Mouse (Mus musculus): Measurements from ENCODE around the gene Apof.

Gene Apof

DNA sequence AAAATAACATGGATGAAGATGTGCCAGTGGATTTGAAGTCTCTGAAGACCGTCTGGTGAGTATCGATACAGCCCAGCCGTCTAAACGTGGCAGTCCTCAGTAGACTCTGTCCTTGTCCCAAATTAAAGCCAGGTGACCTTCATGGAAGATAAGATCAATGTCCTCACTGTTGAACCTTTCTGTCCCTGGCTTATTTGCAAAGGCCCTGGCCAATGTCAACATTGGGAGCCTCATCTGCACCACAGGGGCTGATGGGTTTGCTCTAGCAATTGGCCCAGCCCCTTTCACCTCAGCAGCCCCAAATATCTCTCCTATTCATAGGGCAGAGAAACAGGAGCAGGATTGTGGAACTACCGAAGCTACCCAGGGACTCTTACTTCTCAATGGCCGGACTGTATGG lies at the start of gene Apof:
Gene Apof (plus strand): TSS at position 301 of the 400 bp plus-strand sequence.
- Histone ChIP-seq H3K27me3 (ENCODE audit: control insufficient read depth, insufficient read depth, low read length, poor library complexity, severe bottlenecking) (no peaks in the 10 kb centered on the region), H3K36me3 (ENCODE audit: control insufficient read depth, insufficient read depth, low read length, poor library complexity, severe bottlenecking) (no peaks in the 10 kb centered on the region)
- no peak for DNase-seq (ENCODE audit: low read depth, low spot score)

DNA sequence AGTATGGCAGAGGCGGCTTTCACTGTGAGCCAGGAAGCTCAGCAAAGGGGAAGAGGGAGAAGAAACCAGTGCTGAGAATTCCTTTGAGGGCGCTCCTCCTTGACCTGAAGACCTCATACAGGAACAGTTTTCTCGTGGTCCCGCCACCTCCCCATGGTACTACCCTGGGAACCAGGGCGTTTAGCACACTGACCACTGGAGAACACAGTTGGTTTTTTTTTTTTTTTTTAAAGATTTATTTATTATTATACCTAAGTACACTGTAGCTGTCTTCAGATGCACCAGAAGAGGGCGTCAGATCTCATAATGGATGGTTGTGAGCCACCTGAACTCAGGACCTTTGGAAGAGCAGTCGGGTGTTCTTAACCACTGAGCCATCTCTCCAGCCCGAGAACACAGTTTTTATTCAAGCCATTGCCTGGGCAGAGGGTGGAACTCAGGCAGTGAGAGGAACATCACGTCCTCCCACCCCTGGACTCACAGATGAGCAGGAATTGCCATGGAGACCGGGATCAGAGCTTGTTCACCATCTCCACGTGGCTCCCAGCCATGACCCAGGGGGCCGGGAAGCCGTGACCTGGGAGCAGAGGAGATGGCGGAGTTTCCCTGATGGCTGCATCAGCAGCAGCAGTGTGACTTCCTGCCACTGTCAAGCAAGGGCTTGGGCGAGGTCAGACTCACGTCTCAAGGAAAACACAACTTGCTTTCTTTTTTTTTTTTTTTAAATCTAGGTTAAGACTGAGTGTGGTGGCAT lies 46.8 kb upstream of the Apof start:
- H3K36me3 ChIP-seq (ENCODE audit: control insufficient read depth, insufficient read depth, low read length, poor library complexity, severe bottlenecking): no peaks in the 10 kb centered on the region
- H3K27me3 ChIP-seq (ENCODE audit: control insufficient read depth, insufficient read depth, low read length, poor library complexity, severe bottlenecking): no peaks in the 10 kb centered on the region
- peak; percentile 13 for DNase-seq (ENCODE audit: low read depth, low spot score)

DNA sequence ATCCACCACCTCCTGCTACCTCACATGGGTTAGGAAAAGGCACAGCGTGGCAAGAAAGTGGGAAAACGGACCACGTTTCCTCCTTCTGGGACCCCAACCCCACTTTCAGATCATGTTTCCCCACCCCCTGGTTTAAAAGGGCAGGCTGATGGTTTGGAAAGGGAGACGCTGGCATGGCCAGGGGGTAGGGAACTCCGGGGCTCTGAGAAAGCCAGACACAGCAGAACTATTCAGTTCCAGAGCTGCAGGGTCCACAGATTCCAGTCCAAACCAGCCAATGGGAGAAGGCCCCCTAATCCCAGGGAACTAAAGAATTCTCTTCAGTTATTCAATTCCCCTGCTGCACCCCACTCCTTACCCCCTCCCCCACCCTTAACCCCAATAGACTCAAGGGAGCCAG lies 43.4 kb upstream of the Apof start:
- H3K27me3 ChIP-seq (ENCODE audit: control insufficient read depth, insufficient read depth, low read length, poor library complexity, severe bottlenecking): no peaks in the 10 kb centered on the region
- H3K36me3 ChIP-seq (ENCODE audit: control insufficient read depth, insufficient read depth, low read length, poor library complexity, severe bottlenecking): no peaks in the 10 kb centered on the region
- no peak for DNase-seq (ENCODE audit: low read depth, low spot score)

DNA sequence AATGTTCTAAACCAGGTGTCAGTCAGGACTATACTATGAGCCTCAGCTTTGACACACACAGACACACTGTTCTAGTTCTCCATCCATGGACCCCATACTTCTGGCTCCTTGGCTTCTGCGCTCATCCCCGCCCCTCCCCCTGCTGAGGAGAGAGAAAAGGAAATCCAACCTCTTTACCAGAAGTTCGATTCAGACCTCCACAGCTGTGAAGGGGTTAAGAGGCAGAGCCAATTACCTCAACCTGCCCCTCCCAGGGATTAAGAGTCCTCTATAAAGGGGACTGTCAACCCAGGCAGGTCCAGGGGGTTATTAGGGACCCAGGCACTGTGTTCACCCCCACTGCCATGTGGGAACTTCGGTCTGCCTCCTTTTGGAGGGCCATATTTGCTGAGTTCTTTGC lies 42.9 kb upstream of the Apof start, which contains the start of gene Mip:
Gene Mip (plus strand): TSS at position 301 of the 400 bp plus-strand sequence.
- no peak for DNase-seq (ENCODE audit: low read depth, low spot score)
- Histone ChIP-seq H3K36me3 (ENCODE audit: control insufficient read depth, insufficient read depth, low read length, poor library complexity, severe bottlenecking) (no peaks in the 10 kb centered on the region), H3K27me3 (ENCODE audit: control insufficient read depth, insufficient read depth, low read length, poor library complexity, severe bottlenecking) (no peaks in the 10 kb centered on the region)

DNA sequence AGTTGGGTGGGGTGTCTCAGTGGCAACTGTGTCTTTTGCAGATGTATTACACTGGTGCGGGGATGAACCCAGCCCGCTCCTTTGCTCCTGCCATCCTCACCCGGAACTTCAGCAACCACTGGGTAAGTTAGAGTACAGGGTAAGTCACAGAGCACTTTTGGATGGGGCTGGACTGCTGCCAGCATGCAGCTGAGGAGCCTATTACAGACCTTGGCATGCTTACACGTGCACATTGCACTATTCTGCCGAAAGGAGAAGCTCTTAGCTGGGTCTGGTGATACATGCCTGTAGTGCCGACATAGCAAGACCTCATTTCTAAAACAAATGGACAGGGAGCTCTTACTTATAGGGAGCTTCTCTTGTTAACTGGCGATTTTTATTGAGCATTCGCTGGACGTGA lies 40.9 kb upstream of the Apof start:
- no peaks in the 10 kb centered on the region for H3K36me3 ChIP-seq (ENCODE audit: control insufficient read depth, insufficient read depth, low read length, poor library complexity, severe bottlenecking)
- DNase-seq (ENCODE audit: low read depth, low spot score): no peak

DNA sequence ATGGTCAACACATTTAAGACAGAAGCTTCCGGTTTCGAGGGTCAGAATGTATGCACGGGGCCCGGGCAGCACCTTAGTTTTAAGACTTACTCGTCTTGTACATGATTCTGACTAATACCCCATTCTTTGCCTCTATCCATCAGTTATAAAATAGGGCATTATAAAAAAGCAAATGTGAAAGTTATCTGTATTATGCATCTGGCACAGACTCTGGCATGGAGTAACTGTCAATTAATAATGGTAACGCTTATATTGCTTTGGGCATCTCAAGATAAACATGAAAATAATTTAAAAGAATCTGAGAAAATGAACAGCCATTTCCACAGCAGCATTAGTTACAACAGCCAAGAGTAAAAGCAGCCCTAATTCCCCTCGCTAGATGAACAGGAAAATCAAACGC lies 40.5 kb upstream of the Apof start:
- DNase-seq (ENCODE audit: low read depth, low spot score): no peak
- no peaks in the 10 kb centered on the region for H3K27me3 ChIP-seq (ENCODE audit: control insufficient read depth, insufficient read depth, low read length, poor library complexity, severe bottlenecking)
- H3K36me3 ChIP-seq (ENCODE audit: control insufficient read depth, insufficient read depth, low read length, poor library complexity, severe bottlenecking): no peaks in the 10 kb centered on the region

More for the DNA sequence above, 40.9 kb upstream of the Apof start:
- H3K27me3 ChIP-seq (ENCODE audit: control insufficient read depth, insufficient read depth, low read length, poor library complexity, severe bottlenecking): no peaks in the 10 kb centered on the region

DNA sequence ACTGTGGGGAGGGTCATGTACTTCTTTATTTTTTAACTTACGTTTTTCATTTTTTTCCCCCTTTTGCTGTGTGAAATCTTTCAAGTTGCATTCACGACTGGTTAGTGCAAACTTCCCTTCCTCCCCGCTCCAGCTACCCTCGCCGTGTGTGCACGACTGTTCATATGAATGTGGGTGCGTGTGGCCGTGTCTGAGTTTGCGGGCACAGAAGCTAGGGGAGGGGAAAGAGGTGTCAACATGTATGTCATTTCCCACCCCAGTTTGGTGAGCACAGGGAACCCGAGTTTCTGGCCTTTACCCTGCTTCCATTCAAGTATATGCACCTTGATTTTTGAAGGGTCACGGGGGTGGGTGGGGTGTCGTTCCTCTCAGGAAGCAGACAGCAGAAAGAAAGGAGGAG lies 37.9 kb upstream of the Apof start:
- Histone ChIP-seq H3K36me3 (ENCODE audit: control insufficient read depth, insufficient read depth, low read length, poor library complexity, severe bottlenecking) (no peaks in the 10 kb centered on the region), H3K27me3 (ENCODE audit: control insufficient read depth, insufficient read depth, low read length, poor library complexity, severe bottlenecking) (no peaks in the 10 kb centered on the region)
- DNase-seq (ENCODE audit: low read depth, low spot score): peak; percentile 11

DNA sequence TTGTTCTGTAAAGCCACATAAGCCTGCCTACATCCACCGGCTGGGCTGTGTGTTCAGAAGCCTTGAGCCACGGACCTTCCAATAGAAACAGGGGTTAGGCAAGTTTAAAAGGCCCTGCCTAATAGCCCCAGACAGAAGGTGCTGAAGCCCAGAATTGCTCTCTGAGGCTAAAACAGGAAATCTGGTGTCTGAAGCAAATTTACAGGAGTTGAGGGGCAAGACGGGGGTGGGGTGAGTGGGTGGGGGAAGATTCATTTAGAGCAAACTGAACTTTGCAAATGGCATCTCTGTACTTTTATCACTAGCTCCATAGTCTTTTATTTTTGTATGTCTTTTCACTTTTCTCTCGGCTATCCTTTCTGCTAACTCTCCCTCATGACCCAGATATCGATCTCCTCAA lies 37.3 kb upstream of the Apof start:
- no peaks in the 10 kb centered on the region for H3K27me3 ChIP-seq (ENCODE audit: control insufficient read depth, insufficient read depth, low read length, poor library complexity, severe bottlenecking)
- peak; percentile 28 for DNase-seq (ENCODE audit: low read depth, low spot score)
- no peaks in the 10 kb centered on the region for H3K36me3 ChIP-seq (ENCODE audit: control insufficient read depth, insufficient read depth, low read length, poor library complexity, severe bottlenecking)

DNA sequence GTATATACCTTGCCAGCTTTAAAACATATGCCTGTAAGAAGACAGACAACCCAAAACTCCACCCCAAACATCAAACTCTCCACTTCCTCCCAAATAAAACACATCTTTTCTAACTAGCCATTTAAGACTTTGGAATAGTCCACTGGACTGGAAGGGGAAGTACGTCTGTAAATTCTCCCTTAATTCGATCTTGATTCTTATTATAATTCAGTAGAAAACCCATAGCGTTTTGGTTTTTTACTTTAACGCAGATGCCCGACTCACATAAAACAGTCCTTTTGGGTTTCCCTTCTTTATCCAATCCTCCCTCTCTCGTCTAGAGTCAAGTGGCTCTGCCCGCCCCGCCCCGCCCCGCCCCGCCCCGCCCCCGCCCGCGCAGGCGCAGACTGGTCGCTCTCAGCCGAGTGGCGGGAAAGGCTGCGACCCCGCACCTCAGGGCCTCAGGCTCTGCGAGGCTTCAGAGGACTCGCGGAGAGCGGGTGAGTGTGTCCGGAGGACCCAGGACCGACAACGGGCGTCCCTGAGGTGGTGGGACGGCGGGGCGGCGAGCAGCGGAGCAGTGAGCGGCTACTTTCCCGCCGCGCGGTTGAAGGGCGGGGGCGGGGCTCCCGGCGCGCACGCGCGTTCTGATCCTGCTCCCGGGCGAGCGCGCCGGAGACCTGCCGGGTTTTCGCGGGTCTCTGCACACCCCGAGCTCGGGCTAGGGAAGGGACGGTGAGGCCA lies 36.6 kb upstream of the Apof start, which contains the start of gene Timeless:
Gene Timeless (plus strand): TSS at position 369 of the 723 bp plus-strand sequence.
- peak; percentile 88 for DNase-seq (ENCODE audit: low read depth, low spot score)
- no peaks in the 10 kb centered on the region for H3K36me3 ChIP-seq (ENCODE audit: control insufficient read depth, insufficient read depth, low read length, poor library complexity, severe bottlenecking)
- no peaks in the 10 kb centered on the region for H3K27me3 ChIP-seq (ENCODE audit: control insufficient read depth, insufficient read depth, low read length, poor library complexity, severe bottlenecking)

DNA sequence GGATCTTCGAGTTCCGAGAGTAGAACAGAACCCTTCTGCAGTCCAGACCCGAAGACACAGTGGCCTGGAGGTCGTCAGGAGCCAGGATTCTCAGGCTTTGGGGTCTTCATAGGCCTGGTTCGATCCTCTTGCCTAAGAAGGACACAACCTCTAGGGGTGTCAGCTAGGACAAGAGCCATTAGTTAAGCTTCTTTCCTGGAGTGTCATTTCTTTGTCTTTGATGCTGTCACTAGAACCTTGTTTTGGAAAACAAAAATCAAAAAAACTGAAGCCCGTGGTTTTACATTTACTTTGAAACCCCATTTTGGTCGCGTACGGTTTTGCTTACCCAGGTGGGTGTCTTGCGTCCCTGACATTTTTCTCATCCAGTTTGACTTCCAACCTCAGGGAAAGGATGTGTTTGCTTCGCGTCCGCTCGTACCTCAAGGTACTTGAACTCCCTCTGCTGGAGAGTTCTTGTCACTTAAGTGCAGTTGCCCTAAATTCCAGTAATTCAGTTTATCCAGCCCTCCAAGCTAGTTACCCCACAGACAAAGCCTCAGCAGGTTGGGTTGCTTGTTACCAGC lies 36.0 kb upstream of the Apof start:
- peak; percentile 82 for DNase-seq (ENCODE audit: low read depth, low spot score)
- H3K27me3 ChIP-seq (ENCODE audit: control insufficient read depth, insufficient read depth, low read length, poor library complexity, severe bottlenecking): no peaks in the 10 kb centered on the region
- no peaks in the 10 kb centered on the region for H3K36me3 ChIP-seq (ENCODE audit: control insufficient read depth, insufficient read depth, low read length, poor library complexity, severe bottlenecking)

DNA sequence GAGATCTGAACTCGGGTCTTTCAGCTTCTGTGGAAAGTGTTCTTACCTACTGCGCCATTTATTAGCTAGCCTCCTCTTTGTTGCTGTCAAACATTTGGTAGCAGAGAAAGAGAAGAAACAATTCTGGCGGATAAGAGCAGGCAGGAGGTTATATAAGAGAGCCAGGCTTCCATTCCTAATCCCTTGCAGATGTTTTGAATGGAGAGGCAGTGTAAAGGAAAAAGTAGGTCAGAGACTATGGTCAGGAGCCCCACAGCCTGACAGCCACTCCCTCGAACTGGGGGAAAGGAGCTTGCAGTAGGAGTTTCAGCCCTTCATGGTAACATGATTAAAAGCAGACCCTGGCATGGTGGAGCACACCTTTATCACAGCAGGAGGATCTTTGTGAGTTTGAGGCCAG lies 32.1 kb upstream of the Apof start:
- H3K27me3 ChIP-seq (ENCODE audit: control insufficient read depth, insufficient read depth, low read length, poor library complexity, severe bottlenecking): no peaks in the 10 kb centered on the region
- DNase-seq (ENCODE audit: low read depth, low spot score): no peak
- no peaks in the 10 kb centered on the region for H3K36me3 ChIP-seq (ENCODE audit: control insufficient read depth, insufficient read depth, low read length, poor library complexity, severe bottlenecking)

DNA sequence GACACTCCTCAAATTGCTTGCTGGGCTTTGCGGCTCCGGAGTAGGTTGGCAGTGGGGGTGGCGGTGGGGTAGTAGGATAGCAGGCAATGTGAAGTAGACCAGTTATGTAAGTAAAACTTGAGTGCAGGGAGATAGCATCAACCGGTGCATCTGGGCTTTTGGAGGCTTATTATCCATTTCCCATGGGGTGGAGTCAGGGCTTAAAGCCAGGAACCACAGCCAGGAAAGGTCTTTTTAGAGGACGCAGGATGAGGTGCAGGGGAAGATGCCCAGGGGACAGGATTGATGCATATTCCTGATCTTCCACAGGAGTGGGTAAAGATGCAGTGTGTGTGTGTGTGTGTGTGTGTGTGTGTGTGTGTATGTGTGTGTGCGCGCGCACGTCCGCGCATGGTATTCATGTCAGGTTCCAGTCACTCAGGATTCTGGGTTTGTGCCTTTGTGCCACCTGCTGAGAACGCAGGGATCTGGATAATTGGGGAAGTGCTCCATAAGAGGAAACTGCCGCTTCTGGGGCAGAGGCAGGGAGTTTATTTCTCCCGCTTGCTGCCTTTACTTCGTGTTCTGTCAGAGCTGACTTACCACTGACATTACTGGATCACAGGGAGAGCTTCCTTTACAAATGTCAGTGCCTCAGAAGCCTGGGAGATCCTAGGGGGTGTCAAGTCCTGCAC lies 30.5 kb upstream of the Apof start:
- no peak for DNase-seq (ENCODE audit: low read depth, low spot score)
- no peaks in the 10 kb centered on the region for H3K36me3 ChIP-seq (ENCODE audit: control insufficient read depth, insufficient read depth, low read length, poor library complexity, severe bottlenecking)
- H3K27me3 ChIP-seq (ENCODE audit: control insufficient read depth, insufficient read depth, low read length, poor library complexity, severe bottlenecking): no peaks in the 10 kb centered on the region

DNA sequence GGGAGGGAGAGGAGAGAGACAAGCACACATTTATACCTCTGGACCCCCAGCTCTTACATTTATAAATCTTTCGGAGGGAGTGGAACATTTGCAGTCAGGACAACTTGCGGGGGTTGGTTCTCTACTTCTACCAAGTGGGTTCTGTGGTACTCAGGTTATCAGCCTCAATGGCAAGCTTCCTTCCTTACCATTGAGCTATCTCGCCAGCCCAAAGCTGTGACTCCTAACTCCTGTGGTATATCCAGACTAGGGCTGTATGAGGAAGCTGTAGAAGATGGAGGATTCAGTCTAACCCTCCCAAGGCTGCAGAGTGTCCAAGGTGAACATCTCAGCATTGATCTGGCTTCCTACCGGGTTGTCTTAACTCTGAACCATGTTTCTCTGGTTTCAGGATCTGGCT lies 29.3 kb upstream of the Apof start:
- no peak for DNase-seq (ENCODE audit: low read depth, low spot score)
- Histone ChIP-seq H3K36me3 (ENCODE audit: control insufficient read depth, insufficient read depth, low read length, poor library complexity, severe bottlenecking) (no peaks in the 10 kb centered on the region), H3K27me3 (ENCODE audit: control insufficient read depth, insufficient read depth, low read length, poor library complexity, severe bottlenecking) (no peaks in the 10 kb centered on the region)

DNA sequence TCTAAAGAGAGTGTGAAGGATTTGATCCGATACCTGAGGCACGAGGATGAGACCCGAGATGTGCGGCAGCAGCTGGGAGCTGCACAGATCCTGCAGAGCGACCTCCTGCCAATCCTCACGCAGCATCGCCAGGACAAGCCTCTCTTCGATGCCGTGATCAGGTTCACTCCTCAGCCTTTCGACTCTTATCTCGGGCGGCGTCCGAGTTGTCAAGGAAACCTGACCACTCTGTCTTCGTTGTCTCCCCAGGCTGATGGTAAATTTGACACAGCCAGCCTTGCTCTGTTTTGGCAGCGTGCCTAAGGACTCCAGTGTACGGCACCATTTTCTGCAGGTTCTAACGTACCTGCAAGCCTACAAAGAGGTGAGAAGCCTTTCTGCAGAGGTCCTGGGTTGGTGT lies 28.3 kb upstream of the Apof start:
- Histone ChIP-seq H3K36me3 (ENCODE audit: control insufficient read depth, insufficient read depth, low read length, poor library complexity, severe bottlenecking) (no peaks in the 10 kb centered on the region), H3K27me3 (ENCODE audit: control insufficient read depth, insufficient read depth, low read length, poor library complexity, severe bottlenecking) (no peaks in the 10 kb centered on the region)
- DNase-seq (ENCODE audit: low read depth, low spot score): no peak

DNA sequence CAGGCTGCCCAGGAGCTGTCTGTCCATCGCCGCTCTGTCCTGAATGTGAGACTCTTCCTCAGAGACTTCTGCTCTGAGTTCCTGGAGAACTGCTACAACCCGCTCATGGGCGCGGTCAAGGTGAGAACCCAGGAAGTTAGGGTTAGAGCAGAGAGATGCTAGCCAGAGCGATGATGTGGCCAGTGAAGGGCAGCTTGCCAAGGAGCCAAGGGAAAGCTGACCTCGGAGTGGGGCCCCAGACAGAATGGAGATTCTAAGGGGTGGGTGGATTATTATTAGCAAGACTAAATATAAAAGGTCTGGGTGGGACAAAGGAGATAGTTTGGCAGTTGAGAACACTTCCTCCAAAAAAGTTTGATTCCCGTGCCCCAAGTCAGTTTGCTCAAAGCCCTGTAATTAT lies 25.2 kb upstream of the Apof start:
- Histone ChIP-seq H3K27me3 (ENCODE audit: control insufficient read depth, insufficient read depth, low read length, poor library complexity, severe bottlenecking) (no peaks in the 10 kb centered on the region), H3K36me3 (ENCODE audit: control insufficient read depth, insufficient read depth, low read length, poor library complexity, severe bottlenecking) (peaks cover 9% of the 10 kb centered on the region)
- DNase-seq (ENCODE audit: low read depth, low spot score): no peak

All from splenic B cell, adult 2 months (primary cell).